Mouse (Mus musculus) bone marrow, adult 2 months (tissue): ENCODE results near the gene Rpl9.

Experiments used
- CTCF ChIP-seq: fragments of 200-500 bp; IDR thresholded peaks from 2 replicates; pipeline ENCODE4 v1.5.1; 2011; ENCODE audit warnings: low read length, control low read depth; ENCODE audit not compliant: control insufficient read depth, insufficient read depth
- POLR2A ChIP-seq: fragments of 200-500 bp; IDR thresholded peaks from 2 replicates; pipeline ENCODE4 v1.6.1; 2011; ENCODE audit warnings: low read depth, mild to moderate bottlenecking, control low read depth, low read length, borderline replicate concordance; ENCODE audit not compliant: control insufficient read depth

GRCm38 (mm10) chr5:65434471-65435362 lies 43.5 kb upstream of the Rpl9 start:
- TF ChIP-seq POLR2A: no peak
- no peak for TF ChIP-seq CTCF
